Mouse (Mus musculus): ENCODE results near the gene Syne1.

- no peak for TF ChIP-seq CTCF (IDR thresholded peaks at IDR 0.05; ENCODE audit: low read depth)
- TF ChIP-seq EP300 (optimal IDR thresholded peaks at IDR 0.05): no peak
Observed at GRCm38 (mm10) chr10:5188890-5189289, 362.4 kb downstream of the Syne1 start.
